Mouse (Mus musculus): ENCODE results near the gene Ago3. TPM values are rescaled to one million over a fixed set of nuclear protein-coding genes. Genes with fewer than 3 reads are reported as not detected.

Ago3 gene
- polyA plus RNA-seq, 1 experiment from 2014 or later: 12.0 TPM

DNA sequence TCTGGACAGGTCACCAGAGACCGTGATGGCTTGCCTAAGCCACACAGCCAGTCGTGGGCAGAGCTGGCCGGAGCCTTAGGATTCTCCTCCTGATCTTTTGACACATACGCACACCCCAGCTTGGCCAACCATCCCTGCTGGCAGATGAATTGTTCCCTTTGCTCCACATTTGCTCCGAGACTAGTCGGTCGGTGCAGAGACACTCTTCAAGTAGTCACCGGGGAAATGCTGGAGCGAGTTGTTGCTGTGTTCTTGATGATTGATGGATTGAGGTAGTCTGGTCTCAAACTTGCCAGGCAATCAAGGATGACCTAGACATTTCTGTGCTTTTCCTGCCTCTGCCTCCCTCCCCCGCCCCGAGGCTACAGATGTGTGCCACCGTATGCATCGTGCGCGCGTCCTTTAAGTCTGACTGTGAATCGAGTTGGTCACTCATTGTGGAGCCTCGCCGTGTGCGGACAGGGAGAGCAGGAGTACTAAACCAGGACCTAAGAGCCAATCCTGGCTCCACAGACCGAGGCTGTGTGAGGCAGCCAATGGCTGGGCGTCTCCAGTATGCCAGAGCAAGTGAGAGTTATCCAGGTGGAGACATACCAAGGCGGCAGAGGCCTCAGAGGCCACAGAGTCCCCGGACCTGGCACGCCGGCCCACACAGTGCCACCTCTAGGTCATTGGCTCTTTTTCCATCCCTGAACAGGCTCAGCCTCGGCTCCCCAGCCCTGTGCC lies 127.6 kb downstream of the Ago3 start:
- DNase-seq (ENCODE audit: extremely low spot score, low spot score): no peak
- no peaks in the 10 kb centered on the region for H3K36me3 ChIP-seq (replicated peaks)
- peaks cover 8% of the 10 kb centered on the region for H3K9me3 ChIP-seq
- peaks cover 38% of the 10 kb centered on the region for H3K4me1 ChIP-seq
- peak overlapping the region; percentile 41 for H3K4me3 ChIP-seq
- 3% methylated on average over 27 of the region's 27 CpGs for WGBS
- H3K27me3 ChIP-seq (ENCODE audit: poor library complexity, severe bottlenecking): peaks cover 78% of the 10 kb centered on the region
- peak overlapping the region; percentile 62 for H3K27ac ChIP-seq

DNA sequence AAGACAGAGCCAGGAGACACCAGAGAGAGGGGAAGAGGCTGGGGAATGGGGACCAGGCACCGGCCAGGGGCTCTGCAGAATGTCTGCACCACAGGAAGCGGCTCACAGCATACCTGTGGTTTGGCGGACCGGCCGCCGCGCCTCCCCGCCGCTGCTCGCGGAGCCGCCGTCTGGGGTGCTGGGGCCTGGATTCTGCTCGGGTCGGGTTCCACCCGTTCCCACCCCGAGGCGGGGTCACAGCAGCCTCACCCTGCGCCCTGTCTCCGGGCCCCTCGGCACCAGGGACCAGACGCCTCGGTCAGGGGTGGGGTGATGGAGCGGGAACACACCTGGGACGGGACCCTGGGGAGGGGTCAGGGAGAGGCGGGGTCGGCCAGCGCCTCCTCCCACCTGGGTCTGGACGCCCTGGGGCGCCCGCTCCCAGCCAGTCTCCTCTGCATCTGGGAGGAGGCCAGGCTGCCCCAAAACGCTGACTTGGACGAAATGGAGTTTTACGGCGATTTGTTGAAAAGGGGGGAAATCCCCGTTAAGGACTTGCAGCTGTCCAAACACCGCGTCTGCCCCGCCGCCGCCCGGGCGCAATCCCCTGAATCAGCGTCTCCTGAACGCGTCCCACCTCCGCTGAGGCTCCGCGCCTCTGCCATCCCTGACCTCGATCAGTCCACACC lies 128.3 kb downstream of the Ago3 start:
- Histone ChIP-seq H3K9me3 (peaks cover 6% of the 10 kb centered on the region), H3K27ac (peak overlapping the region; percentile 62), H3K27me3 (ENCODE audit: poor library complexity, severe bottlenecking) (peaks cover 85% of the 10 kb centered on the region), H3K36me3 (replicated peaks) (no peaks in the 10 kb centered on the region), H3K4me3 (peak overlapping the region; percentile 41), H3K4me1 (peaks cover 42% of the 10 kb centered on the region)
- under 1% methylated on average over 50 of the region's 50 CpGs for WGBS
- no peak for DNase-seq (ENCODE audit: extremely low spot score, low spot score)

DNA sequence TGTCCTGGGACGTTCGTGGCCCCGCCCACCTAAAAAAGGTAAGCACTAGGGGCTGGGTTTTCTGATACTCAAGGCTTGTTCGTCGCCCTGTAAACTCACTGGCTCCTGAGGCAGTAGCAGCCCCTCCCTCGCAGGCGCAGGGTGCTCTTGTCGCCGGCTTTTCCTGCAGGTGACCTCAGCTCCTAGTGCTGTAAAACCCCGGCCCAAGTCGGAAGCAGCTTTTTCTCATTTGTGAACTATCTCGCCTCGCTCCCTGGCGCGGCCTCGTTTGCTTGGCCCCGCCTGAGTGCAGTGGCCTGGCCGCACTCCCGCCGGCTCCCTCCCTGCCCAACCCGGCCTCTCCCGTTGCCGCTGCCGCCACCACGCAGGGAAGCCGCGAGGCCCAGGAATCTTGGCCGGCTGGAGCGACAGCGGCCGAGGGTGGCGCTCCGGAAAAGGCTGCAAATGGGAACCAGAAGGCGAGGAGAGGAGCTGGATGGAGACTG lies 132.7 kb downstream of the Ago3 start:
- peak overlapping the region; percentile 77 for H3K27ac ChIP-seq
- peak; percentile 62 for DNase-seq (ENCODE audit: extremely low spot score, low spot score)
- H3K4me3 ChIP-seq: peak overlapping the region; percentile 47
- H3K36me3 ChIP-seq (replicated peaks): no peaks in the 10 kb centered on the region
- WGBS: under 1% methylated on average over 34 of the region's 34 CpGs
- 0 out of 2 replicates have a peak, but pooled peaks cover 3% of the 10 kb centered on the region for H3K9me3 ChIP-seq
- peaks cover 76% of the 10 kb centered on the region for H3K27me3 ChIP-seq (ENCODE audit: poor library complexity, severe bottlenecking)
- peaks cover 35% of the 10 kb centered on the region for H3K4me1 ChIP-seq

GRCm38 (mm10) chr4:126295937-126296336 lies 133.4 kb downstream of the Ago3 start:
- Histone ChIP-seq H3K4me3 (no peak overlapping the region), H3K9me3 (0 out of 2 replicates have a peak, but pooled peaks cover 3% of the 10 kb centered on the region), H3K27ac (no peak overlapping the region), H3K27me3 (ENCODE audit: poor library complexity, severe bottlenecking) (peaks cover 76% of the 10 kb centered on the region), H3K4me1 (peaks cover 35% of the 10 kb centered on the region), H3K36me3 (replicated peaks) (no peaks in the 10 kb centered on the region)
- DNase-seq (ENCODE audit: extremely low spot score, low spot score): no peak
- WGBS: 41% methylated on average over 4 of the region's 4 CpGs

- H3K27me3 ChIP-seq (ENCODE audit: poor library complexity, severe bottlenecking): peaks cover 76% of the 10 kb centered on the region
- H3K4me3 ChIP-seq: no peak overlapping the region
Observed at GRCm38 (mm10) chr4:126295152-126295551, 134.2 kb downstream of the Ago3 start.

DNA sequence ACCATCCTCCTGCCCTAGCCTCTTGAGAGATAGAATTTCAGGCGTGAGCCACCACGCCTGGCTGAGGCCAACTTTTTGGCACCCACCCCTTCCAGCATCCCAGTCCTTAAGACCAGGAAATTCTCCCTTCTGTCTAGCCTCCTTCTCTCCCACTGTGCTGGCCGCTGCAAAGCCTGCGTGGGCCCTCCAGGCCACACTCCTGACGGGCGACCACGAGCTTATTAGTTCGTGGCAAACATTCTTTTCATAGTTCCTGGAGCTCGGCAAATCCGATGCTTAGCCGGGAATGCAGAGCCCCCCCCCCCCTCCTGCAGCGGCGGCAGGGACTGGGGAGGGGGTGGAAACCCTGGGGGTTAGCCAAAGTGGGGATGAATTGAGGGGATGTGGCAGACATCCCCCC lies 138.2 kb downstream of the Ago3 start:
- Histone ChIP-seq H3K4me3 (no peak overlapping the region), H3K4me1 (peaks cover 37% of the 10 kb centered on the region), H3K36me3 (replicated peaks) (no peaks in the 10 kb centered on the region), H3K27ac (peak overlapping the region; percentile 31; the same call in 1 of the 2 replicates), H3K9me3 (no peaks in the 10 kb centered on the region), H3K27me3 (ENCODE audit: poor library complexity, severe bottlenecking) (peaks cover 76% of the 10 kb centered on the region)
- no peak for DNase-seq (ENCODE audit: extremely low spot score, low spot score)
- 24% methylated on average over 13 of the region's 13 CpGs for WGBS

More at GRCm38 (mm10) chr4:126295152-126295551, 134.2 kb downstream of the Ago3 start:
- DNase-seq (ENCODE audit: extremely low spot score, low spot score): no peak
- H3K4me1 ChIP-seq: peaks cover 30% of the 10 kb centered on the region
- no peaks in the 10 kb centered on the region for H3K36me3 ChIP-seq (replicated peaks)
- H3K9me3 ChIP-seq: 0 out of 2 replicates have a peak, but pooled peaks cover 3% of the 10 kb centered on the region
- WGBS: 68% methylated on average over 6 of the region's 6 CpGs
- no peak overlapping the region for H3K27ac ChIP-seq

GRCm38 (mm10) chr4:126290314-126290713 lies 139.0 kb downstream of the Ago3 start:
- Histone ChIP-seq H3K4me3 (no peak overlapping the region), H3K27me3 (ENCODE audit: poor library complexity, severe bottlenecking) (peaks cover 75% of the 10 kb centered on the region), H3K27ac (no peak overlapping the region), H3K4me1 (peaks cover 37% of the 10 kb centered on the region), H3K9me3 (peaks cover 6% of the 10 kb centered on the region; the same call in 1 of the 2 replicates), H3K36me3 (replicated peaks) (no peaks in the 10 kb centered on the region)
- no peak for DNase-seq (ENCODE audit: extremely low spot score, low spot score)
- 82% methylated on average over 8 of the region's 8 CpGs for WGBS

GRCm38 (mm10) chr4:126288085-126288666 lies 141.2 kb downstream of the Ago3 start:
- Histone ChIP-seq H3K27ac (0 out of 2 replicates have a peak overlapping the region, but pooled peaks have one; percentile 15), H3K4me3 (0 out of 2 replicates have a peak overlapping the region, but pooled peaks have one; percentile 46), H3K9me3 (peaks cover 6% of the 10 kb centered on the region; the same call in 1 of the 2 replicates)

DNA sequence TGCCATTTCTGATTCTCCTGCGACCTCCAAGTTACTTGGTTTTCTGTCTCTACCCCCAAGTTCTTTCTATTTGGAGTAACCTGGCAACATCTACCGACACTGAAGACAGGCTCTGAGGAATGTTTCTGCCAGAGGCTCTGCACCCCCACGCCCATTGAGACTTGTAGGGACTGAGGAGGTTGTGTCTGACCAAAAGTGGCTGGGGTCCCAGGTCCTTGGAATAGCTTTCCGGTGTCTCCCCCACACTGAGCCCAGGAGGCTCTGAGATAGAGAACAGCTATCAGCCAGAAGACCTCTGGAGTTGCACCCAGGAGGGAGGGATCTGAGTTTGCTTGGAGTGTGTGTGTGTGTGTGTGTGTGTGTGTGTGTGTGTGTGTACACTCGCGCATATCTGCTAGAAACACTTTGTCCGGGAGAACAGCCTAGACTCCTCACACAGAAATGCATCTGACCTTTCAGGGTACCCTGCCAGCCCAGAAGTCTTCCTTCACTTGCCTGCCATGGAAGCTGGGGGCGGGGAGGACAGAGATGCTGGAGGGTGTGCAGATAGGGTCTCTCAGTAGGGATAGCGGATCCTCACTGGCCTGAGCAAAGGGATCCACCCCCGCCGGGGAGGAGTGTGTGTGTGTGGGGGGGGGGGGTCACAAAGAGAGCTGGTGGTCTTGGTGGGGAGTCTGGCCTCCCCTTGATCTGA lies 141.9 kb downstream of the Ago3 start:
- Histone ChIP-seq H3K36me3 (replicated peaks) (no peaks in the 10 kb centered on the region), H3K27ac (no peak overlapping the region), H3K9me3 (peaks cover 6% of the 10 kb centered on the region; the same call in 1 of the 2 replicates), H3K4me1 (peaks cover 39% of the 10 kb centered on the region), H3K4me3 (peak overlapping the region; percentile 46; the same call in 1 of the 2 replicates), H3K27me3 (ENCODE audit: poor library complexity, severe bottlenecking) (peaks cover 92% of the 10 kb centered on the region)
- DNase-seq (ENCODE audit: extremely low spot score, low spot score): no peak
- WGBS: 35% methylated on average over 11 of the region's 11 CpGs

More at GRCm38 (mm10) chr4:126288085-126288666, 141.2 kb downstream of the Ago3 start:
- Histone ChIP-seq H3K36me3 (replicated peaks) (no peaks in the 10 kb centered on the region), H3K4me1 (peaks cover 39% of the 10 kb centered on the region), H3K27me3 (ENCODE audit: poor library complexity, severe bottlenecking) (peaks cover 85% of the 10 kb centered on the region)
- WGBS: 47% methylated on average over 17 of the region's 17 CpGs
- DNase-seq (ENCODE audit: extremely low spot score, low spot score): no peak

- H3K4me1 ChIP-seq: peaks cover 44% of the 10 kb centered on the region
- H3K27me3 ChIP-seq (ENCODE audit: poor library complexity, severe bottlenecking): peaks cover 90% of the 10 kb centered on the region
- H3K27ac ChIP-seq: peak within 1 kb of the TSS; percentile 71
- no peaks in the 10 kb centered on the region for H3K36me3 ChIP-seq (replicated peaks)
- H3K4me3 ChIP-seq: peak within 1 kb of the TSS; percentile 46
- DNase-seq (ENCODE audit: extremely low spot score, low spot score): no peak
- H3K9me3 ChIP-seq: peaks cover 6% of the 10 kb centered on the region; the same call in 1 of the 2 replicates
- 2% methylated on average over 42 of the region's 42 CpGs for WGBS
Observed at GRCm38 (mm10) chr4:126286492-126286891, 142.9 kb downstream of the Ago3 start, which contains the start of gene Col8a2. TSS of gene Col8a2 (plus strand) at chr4:126286793.

DNA sequence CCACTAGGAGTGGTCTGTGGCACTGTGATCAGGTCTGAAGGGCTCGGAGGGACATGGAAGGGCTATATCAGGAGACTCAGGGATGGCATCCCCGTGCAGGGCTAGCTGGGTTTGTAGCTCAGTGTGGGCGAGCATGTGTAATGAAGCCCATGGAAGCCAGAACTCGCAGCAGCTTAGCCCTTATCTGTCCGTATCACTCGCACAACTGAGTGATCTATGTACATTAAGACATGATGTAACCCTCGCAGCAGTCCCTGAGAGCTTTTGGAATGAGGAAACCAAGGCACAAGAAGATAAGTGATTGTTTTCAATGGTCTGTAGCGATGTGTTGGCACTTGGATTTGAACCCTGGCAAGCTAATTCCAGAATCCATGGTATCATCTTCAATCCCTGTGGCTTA lies 145.8 kb downstream of the Ago3 start:
- Histone ChIP-seq H3K4me3 (no peak overlapping the region), H3K36me3 (replicated peaks) (no peaks in the 10 kb centered on the region), H3K9me3 (peaks cover 6% of the 10 kb centered on the region; the same call in 1 of the 2 replicates), H3K27me3 (ENCODE audit: poor library complexity, severe bottlenecking) (peaks cover 68% of the 10 kb centered on the region), H3K4me1 (peaks cover 51% of the 10 kb centered on the region), H3K27ac (no peak overlapping the region)
- DNase-seq (ENCODE audit: extremely low spot score, low spot score): no peak
- WGBS: 82% methylated on average over 8 of the region's 8 CpGs

DNA sequence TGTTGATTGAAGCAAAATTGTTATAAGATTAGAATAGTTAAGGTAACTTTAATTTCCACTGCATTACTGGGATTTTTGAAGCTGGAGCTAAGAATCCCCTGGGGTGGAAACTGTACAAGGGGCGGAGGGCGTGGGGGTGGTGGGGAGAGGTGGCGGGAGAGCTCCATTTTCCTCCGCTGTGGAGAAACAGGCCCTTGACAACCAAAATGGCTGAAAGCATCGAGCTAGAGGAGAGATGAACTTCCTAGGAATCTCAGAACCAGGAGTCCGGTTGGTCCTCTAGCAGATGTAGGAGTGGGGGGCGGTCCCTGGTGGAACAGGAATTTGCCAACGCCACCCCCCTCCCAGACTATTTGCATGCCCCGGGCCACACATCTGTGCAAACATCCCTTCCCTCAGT lies 147.7 kb downstream of the Ago3 start:
- no peak for DNase-seq (ENCODE audit: extremely low spot score, low spot score)
- no peak overlapping the region for H3K4me3 ChIP-seq
- H3K36me3 ChIP-seq (replicated peaks): no peaks in the 10 kb centered on the region
- peak overlapping the region; percentile 51 for H3K27ac ChIP-seq
- H3K27me3 ChIP-seq (ENCODE audit: poor library complexity, severe bottlenecking): peaks cover 53% of the 10 kb centered on the region
- WGBS: 68% methylated on average over 9 of the region's 9 CpGs
- peaks cover 45% of the 10 kb centered on the region for H3K4me1 ChIP-seq
- peaks cover 6% of the 10 kb centered on the region; the same call in 1 of the 2 replicates for H3K9me3 ChIP-seq
